In the genomic region with DNA sequence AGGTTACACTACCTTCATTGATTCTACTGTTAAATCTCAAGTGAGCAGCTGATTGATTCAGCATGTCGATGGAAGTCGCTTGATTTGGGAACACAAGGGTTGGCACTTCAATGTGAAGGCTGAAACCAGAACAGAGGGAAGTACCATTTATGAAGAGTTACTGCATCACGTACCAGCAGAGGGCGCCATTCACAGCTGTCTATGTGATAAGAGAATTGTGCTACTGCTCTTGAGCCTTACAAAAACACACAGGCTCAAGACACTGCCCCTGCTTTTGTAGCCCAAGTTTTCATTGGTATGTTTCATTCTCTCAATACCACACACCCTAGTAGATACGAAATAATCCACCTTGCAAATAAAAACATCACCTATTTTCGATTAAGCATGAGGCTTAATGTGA, we compare ENCODE assay signal across 9 mouse cellular contexts.
DNase-seq lines count a peak whose midpoint lies in the region; ATAC-seq and TF ChIP-seq lines count a peak whose summit lies in the region.
"Had no signal": no experiment of that assay in that cellular context is flagged by ENCODE, and none has a peak within 500 bp of the region (broad histone marks: within the 10 kb centered on the region; RNA-seq: fewer than 3 reads in every experiment).

No protein-coding gene starts in this region.

- H3K4me3 ChIP-seq in hindbrain, embryonic 10.5 days, result no peak overlapping the region
- no peak overlapping the region for H3K4me3 ChIP-seq in hindbrain, embryonic 13.5 days
- H3K4me3 ChIP-seq in embryonic facial prominence, embryonic 10.5 days, result no peak overlapping the region
- no peak overlapping the region for H3K4me3 ChIP-seq in limb, embryonic 11.5 days (ENCODE audit: low read depth, low read length)
- H3K4me3 ChIP-seq in thymus, adult 2 months (ENCODE audit: control insufficient read depth, insufficient read depth, low read length), result no peak overlapping the region
- H3K4me3 ChIP-seq: limb, embryonic 13.5 days had no signal

- peak; percentile 61 for DNase-seq in hindbrain, embryonic 10.5 days (ENCODE audit: low spot score)
- peak; percentile 83 for DNase-seq in adrenal gland, postnatal 10 days
- DNase-seq in embryonic facial prominence, embryonic 10.5 days (ENCODE audit: low spot score), result peak; percentile 75
- DNase-seq in kidney, adult 8-10 months, result peak; percentile 4 to 56
- DNase-seq in limb, embryonic 11.5 days (ENCODE audit: low spot score), result peak; percentile 80
- peak; percentile 49 to 78 for DNase-seq in right cerebral cortex, postnatal 10 days (ENCODE audit: low spot score in 2 of 2)
- no peak for DNase-seq in thymus, adult 2 months

- TF ChIP-seq CTCF in thymus, adult 2 months (IDR thresholded peaks at IDR 0.05; ENCODE audit: borderline replicate concordance, control insufficient read depth, extremely low read depth, insufficient read depth, low read length, poor library complexity), result no peak

- no peaks in the 10 kb centered on the region for H3K9me3 ChIP-seq in hindbrain, embryonic 10.5 days
- no peaks in the 10 kb centered on the region for H3K9me3 ChIP-seq in hindbrain, embryonic 13.5 days
- no peaks in the 10 kb centered on the region for H3K9me3 ChIP-seq in embryonic facial prominence, embryonic 10.5 days
- no peaks in the 10 kb centered on the region for H3K9me3 ChIP-seq in limb, embryonic 11.5 days (ENCODE audit: control insufficient read depth, low read length)
- H3K9me3 ChIP-seq: limb, embryonic 13.5 days had no signal

- H3K27ac ChIP-seq in hindbrain, embryonic 10.5 days, result no peak overlapping the region
- no peak overlapping the region for H3K27ac ChIP-seq in hindbrain, embryonic 13.5 days
- no peak overlapping the region for H3K27ac ChIP-seq in embryonic facial prominence, embryonic 10.5 days (replicated peaks)
- no peak overlapping the region for H3K27ac ChIP-seq in limb, embryonic 11.5 days (replicated peaks; ENCODE audit: low read depth, low read length)
- H3K27ac ChIP-seq in thymus, adult 2 months (ENCODE audit: control insufficient read depth, insufficient read depth, low read length), result no peak overlapping the region
- H3K27ac ChIP-seq: limb, embryonic 13.5 days had no signal

- WGBS in hindbrain, embryonic 10.5 days, result 49% methylated on average over 6 of the region's 6 CpGs
- 43% methylated on average over 6 of the region's 6 CpGs for WGBS in hindbrain, embryonic 13.5 days
- 36% methylated on average over 6 of the region's 6 CpGs for WGBS in embryonic facial prominence, embryonic 10.5 days
- 37% methylated on average over 6 of the region's 6 CpGs for WGBS in limb, embryonic 11.5 days
- 45% methylated on average over 6 of the region's 6 CpGs for WGBS in thymus, adult 2 months

- no peak for TF ChIP-seq POLR2A in thymus, adult 2 months (IDR thresholded peaks at IDR 0.05; ENCODE audit: control insufficient read depth, extremely low read depth, insufficient read depth, low read length, poor library complexity)

- no peak for ATAC-seq in hindbrain, embryonic 13.5 days (ENCODE audit: low FRiP score)
- ATAC-seq in limb, embryonic 11.5 days (ENCODE audit: insufficient number of reproducible peaks, low FRiP score, low TSS enrichment, low read depth), result no peak

- H3K4me1 ChIP-seq in hindbrain, embryonic 10.5 days (replicated peaks), result no peaks in the 10 kb centered on the region
- no peaks in the 10 kb centered on the region for H3K4me1 ChIP-seq in hindbrain, embryonic 13.5 days (replicated peaks)
- H3K4me1 ChIP-seq in embryonic facial prominence, embryonic 10.5 days, result no peaks in the 10 kb centered on the region
- H3K4me1 ChIP-seq in limb, embryonic 11.5 days (ENCODE audit: control insufficient read depth, insufficient read depth, low read length), result no peaks in the 10 kb centered on the region
- H3K4me1 ChIP-seq in thymus, adult 2 months (replicated peaks; ENCODE audit: control insufficient read depth, insufficient read depth, low read length), result no peaks in the 10 kb centered on the region
- H3K4me1 ChIP-seq: limb, embryonic 13.5 days had no signal

- H3K9ac ChIP-seq in hindbrain, embryonic 13.5 days, result no peak overlapping the region
- no peak overlapping the region for H3K9ac ChIP-seq in limb, embryonic 11.5 days (ENCODE audit: low read length)
- H3K9ac ChIP-seq: limb, embryonic 13.5 days had no signal

- no peak overlapping the region for H3K4me2 ChIP-seq in hindbrain, embryonic 13.5 days
- H3K4me2 ChIP-seq in limb, embryonic 11.5 days (ENCODE audit: low read depth, severe bottlenecking), result no peak overlapping the region
- H3K4me2 ChIP-seq: limb, embryonic 13.5 days had no signal

- H3K27me3 ChIP-seq in hindbrain, embryonic 10.5 days (ENCODE audit: insufficient read depth, poor library complexity, severe bottlenecking), result no peaks in the 10 kb centered on the region
- H3K27me3 ChIP-seq in hindbrain, embryonic 13.5 days, result no peaks in the 10 kb centered on the region
- H3K27me3 ChIP-seq in embryonic facial prominence, embryonic 10.5 days (replicated peaks; ENCODE audit: low read depth, poor library complexity, severe bottlenecking), result no peaks in the 10 kb centered on the region
- H3K27me3 ChIP-seq in limb, embryonic 11.5 days (ENCODE audit: control insufficient read depth, insufficient read depth, low read length), result no peaks in the 10 kb centered on the region
- no peaks in the 10 kb centered on the region for H3K27me3 ChIP-seq in thymus, adult 2 months (ENCODE audit: control insufficient read depth, insufficient read depth, low read length)
- H3K27me3 ChIP-seq: limb, embryonic 13.5 days had no signal

- H3K36me3 ChIP-seq in hindbrain, embryonic 10.5 days, result no peaks in the 10 kb centered on the region
- no peaks in the 10 kb centered on the region for H3K36me3 ChIP-seq in hindbrain, embryonic 13.5 days
- H3K36me3 ChIP-seq in embryonic facial prominence, embryonic 10.5 days (replicated peaks), result no peaks in the 10 kb centered on the region
- no peaks in the 10 kb centered on the region for H3K36me3 ChIP-seq in limb, embryonic 11.5 days (ENCODE audit: control insufficient read depth, insufficient read depth, low read length)
- no peaks in the 10 kb centered on the region for H3K36me3 ChIP-seq in thymus, adult 2 months (ENCODE audit: control insufficient read depth, insufficient read depth, low read length)
- H3K36me3 ChIP-seq: limb, embryonic 13.5 days had no signal
